Mouse (Mus musculus): ENCODE measurements around the gene Rnf123.

Rnf123 gene

DNA sequence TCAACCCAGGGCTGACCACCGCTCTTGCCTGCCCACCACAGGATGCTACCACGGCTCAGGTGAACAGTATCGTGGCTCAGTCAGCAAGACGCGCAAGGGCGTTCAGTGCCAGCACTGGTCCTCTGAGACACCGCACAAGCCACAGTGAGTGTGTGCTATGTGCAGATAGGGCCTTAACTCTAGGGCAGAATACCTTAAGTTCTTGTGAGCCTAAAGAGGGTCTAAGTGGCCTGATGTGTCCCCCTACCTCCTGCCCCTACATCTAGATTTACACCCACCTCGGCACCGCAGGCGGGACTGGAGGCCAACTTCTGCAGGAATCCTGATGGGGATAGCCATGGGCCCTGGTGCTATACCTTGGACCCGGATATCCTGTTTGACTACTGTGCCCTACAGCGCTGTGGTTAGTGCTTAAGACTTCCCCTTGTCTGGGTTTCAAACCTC is at the start of gene Rnf123:
TSS of gene Rnf123 (minus strand) at position 359 of the 444 bp plus-strand sequence.
- no peak for DNase-seq

DNA sequence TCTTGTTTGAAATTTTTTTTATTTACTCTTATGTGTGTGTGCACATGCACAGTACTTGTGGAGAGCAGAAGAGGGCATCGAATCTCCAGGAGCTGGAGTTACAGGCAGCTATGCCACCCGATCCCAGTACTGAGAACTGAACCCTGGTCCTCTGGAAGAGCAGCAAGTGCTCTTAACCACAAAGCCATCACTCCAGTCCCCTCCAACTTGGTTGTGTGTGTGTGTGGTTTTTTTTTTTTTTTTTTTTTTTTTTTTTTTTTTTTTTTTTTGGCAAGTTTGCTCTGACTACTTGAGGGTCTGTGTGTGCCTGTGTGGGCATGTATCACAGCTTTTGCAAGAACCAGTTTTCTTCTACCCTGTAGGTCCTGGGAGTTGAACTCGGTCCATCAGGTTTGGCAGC is 49.2 kb upstream of the Rnf123 start:
- no peak for DNase-seq

DNA sequence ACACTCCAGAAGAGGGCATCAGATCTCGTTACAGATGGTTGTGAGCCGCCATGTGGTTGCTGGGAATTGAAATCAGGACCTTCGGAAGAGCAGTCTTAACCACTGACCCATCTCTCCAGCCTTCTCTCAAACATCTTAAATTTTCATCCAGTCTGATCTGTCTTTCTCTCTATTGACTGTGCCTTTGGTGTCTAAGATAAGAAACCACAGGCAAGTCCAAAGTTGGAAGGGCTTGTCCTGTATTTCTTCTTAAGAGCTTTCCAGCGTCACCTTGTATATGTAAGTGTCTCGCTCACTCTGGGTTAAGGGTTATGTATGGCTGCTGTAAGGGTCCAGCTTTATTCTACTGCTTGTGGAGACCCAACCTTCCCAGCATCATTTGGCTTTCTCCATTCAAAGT is 48.4 kb upstream of the Rnf123 start:
- no peak for DNase-seq

- no peak for DNase-seq
Observed at GRCm38 (mm10) chr9:108129042-108129948, 46.1 kb upstream of the Rnf123 start.

- no peak for DNase-seq
Observed at GRCm38 (mm10) chr9:108128248-108128647, 45.1 kb upstream of the Rnf123 start.

GRCm38 (mm10) chr9:108126436-108127180 is 43.5 kb upstream of the Rnf123 start:
- no peak for DNase-seq

DNA sequence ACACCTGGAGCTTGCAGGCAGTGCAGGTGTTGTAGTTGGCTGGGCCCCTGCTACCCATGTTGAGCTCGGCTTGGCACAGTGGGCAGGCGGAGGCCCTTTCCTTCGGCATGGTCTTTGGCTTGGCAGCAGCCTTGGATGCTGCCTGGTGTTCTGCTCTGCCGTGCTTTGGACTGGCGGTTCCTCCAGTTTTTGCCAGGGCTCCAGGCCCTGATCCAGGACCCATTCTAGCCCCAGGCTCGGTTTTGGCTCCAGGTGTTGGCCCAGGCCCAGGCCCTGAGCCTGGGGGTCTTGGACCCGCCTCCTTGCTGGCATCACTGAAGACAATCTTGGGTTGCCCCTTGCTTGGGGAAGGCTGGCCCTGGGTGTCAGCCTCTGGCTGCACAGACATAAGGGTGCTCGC is 42.6 kb upstream of the Rnf123 start:
- no peak for DNase-seq

DNA sequence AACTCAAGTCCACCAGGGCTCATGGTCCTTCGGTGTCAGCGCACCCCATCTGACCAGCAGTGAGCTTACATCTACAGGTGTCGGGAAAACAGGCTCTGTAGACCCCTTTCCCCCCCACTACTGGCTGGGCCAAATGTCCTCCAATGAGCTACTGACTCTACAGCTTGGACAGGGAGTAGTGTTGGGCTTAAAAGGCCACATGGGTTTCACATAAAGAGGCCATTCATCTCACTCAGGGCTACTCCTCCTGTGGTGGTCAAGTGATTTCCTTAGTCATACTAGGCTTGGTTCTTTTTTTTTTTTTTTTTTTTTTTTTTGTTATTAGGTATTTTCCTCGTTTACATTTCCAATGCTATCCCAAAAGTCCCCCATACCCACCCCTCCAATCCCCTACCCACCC is 40.8 kb upstream of the Rnf123 start:
- DNase-seq = no peak

DNA sequence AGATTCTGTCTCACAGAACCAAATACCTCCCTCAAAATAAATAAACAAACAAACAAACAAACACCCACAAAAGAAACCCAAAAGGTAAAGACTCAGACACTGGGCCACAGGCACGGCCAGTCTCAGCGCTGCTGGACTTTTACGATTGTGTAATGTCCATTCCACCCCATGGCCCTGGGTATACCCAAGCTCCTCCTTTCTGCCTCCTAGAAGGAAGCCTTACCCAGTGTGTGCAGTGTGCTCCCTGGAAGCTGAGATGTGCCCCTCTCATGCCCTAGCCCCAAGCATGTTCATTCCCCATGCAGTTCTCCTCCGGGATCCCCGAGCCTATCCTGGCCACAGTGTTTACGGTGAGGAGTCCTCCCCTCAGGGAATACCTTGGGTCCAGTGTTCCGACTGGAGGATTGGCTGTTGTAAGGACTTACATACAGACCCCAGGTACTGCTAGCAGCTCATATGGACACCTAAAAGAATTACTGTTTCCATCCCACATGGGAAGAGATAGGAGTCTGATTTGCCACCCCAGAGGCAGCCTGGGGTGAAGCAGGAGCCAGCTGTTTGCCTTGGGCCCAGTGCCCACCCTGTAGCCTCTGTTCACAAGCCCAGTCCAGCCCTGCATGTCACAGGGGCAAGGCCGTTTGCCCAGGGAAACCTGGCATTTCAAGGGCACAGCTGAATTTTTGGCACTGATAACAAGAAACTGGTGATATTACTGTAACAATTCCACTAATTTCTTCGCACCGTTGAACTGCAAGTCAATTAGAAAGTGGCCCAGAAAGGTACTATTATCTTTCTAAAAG is 38.2 kb upstream of the Rnf123 start:
- no peak for DNase-seq

DNA sequence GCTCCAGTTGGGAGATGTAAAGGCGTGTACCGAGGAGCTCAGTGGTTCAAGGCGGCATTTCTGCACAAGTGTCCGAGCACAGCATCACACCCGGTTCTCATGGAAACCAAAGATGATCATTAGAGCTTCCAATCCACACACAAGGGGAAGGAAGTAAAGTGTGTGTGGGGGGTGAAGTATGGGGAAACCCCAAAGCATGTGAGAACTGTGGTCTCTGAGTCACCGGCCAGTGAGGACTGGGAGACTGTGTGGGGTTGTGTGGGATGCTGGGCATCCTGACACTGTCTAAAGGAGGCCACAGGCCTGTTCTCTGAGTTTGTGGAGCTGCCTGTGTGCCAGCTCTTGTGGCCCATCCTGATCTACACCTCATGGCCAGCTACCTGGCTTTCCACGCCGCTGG is 37.5 kb upstream of the Rnf123 start:
- no peak for DNase-seq

DNA sequence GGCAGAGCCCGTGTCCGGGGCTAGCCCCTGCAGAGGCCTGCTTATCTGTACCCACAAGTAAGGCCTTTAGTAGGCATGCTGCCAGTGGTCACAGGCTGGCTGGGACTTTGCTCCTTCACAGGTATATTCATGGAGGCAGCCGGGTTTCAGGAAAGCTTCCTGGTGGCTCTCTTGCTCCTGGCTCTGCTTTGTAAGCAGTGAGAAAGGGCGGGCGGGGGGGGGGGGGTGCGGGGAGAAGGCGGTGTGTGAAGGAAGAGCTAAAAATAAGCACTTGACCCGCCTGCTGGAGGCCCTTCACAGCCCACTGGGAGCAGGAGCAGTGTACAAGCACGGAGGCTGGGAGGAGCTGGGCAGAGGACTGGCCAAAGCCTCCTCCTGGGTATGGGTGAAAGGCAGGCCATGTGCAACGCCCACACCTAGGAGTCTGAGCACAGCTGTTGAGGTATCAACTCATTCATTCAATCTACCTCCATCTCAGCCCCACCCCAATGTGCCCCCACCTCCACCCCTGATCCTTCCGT is 36.8 kb upstream of the Rnf123 start:
- DNase-seq = peak; percentile 54

GRCm38 (mm10) chr9:108117143-108117542 is 34.0 kb upstream of the Rnf123 start:
- DNase-seq = no peak

GRCm38 (mm10) chr9:108115290-108116077 is 32.3 kb upstream of the Rnf123 start:
- DNase-seq = no peak

- no peak for DNase-seq
Observed at GRCm38 (mm10) chr9:108112719-108113340, 29.7 kb upstream of the Rnf123 start.

DNA sequence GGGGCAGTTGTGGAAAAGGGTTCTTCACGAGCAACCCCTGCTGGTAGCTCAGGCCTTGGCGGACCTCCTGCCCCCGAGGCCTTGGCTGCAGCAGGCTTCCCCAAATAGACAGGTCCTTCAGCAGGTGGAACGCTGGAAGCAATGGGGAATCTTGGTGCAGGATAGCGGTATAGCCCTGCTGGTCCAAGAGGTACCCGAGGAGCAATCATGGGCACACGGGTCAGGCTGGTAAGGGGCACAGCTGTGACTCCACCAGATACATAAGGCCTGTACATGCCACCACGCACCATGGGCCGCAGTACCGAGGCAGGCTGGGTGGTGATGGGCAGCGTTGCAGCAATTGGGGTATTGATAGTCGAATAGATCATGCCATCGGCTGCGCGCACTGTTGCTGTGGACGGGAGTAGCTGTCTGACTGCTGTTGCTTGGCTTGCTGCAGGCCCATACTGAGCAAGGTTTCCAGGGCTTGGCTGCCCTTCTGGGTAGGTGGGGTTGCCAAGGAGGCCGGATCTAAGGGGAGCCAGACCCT is 28.5 kb upstream of the Rnf123 start:
- DNase-seq = no peak

DNA sequence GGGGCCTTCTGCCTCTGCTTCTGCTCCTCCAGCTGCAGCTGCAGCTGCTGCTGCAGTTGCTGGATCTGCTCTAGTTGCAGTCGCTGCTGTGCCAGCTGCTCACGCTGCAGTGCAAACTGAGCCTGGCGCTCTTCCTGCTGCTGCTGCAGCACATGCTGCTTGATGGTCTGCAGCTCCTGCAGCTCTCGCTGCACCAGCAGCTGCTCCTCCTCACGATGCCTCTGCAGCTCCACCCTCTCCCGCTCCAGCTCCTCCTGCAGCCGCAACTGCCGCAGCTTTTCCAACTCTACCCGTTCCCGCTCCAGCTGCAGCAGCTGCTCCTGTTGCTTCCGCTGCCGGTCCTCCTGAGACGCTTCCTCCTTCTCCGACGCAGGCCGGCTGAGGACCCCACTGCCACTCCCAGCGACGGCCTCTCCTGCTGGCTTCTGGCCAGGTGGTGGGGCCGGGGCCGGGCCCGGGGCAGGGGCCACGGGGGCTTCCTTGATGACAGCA is 28.0 kb upstream of the Rnf123 start:
- DNase-seq = peak; percentile 20

- no peak for DNase-seq
Observed at GRCm38 (mm10) chr9:108110160-108110559, 27.0 kb upstream of the Rnf123 start.

GRCm38 (mm10) chr9:108107867-108108266 is 24.7 kb upstream of the Rnf123 start:
- DNase-seq = no peak

DNA sequence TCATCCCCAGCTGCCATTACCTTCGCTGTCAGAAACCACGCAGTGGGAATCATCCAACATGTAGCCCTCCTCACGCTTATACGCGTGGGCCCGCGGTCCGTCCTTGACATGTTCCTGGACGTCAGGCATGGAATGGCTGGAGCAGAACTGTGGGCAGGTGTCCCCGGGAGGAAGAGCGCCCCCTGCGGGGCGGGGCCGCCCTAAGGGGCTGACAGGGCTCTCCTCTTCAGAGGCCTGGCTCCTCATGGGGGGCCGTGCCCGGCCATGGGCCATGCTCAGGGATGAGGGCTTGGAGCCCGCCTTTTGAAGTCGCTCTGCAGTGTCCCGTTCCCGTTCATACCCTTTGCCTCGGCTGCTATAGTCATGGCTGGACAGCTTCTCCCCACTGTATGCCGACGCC is 22.9 kb upstream of the Rnf123 start:
- DNase-seq = no peak

- no peak for DNase-seq
Observed at GRCm38 (mm10) chr9:108105549-108105863, 22.4 kb upstream of the Rnf123 start.
